Mouse (Mus musculus) T-cell, adult 66 days (primary cell): Measurements from ENCODE around the gene Gpr139. TPM values are rescaled to one million over a fixed set of nuclear protein-coding genes. Genes with fewer than 3 reads are reported as not detected.

Source experiments
- total RNA-seq, 2 experiments: library from RNA; stranded (reverse); gene quantifications; 3 replicates in 1 of 2; 4 replicates in 1 of 2; pipeline ENCODE4 v1.2.4; 2023

The Gpr139 gene
- total RNA-seq: not detected

GRCm38 (mm10) chr7:119184341-119185143 is at the start of gene Gpr139:
Gpr139 (minus strand) TSS chr7:119184603.

Other genes starting within 250 kb of the Gpr139 start
- gene Gprc5b, start 189.4 kb downstream of the Gpr139 start, total RNA-seq: 10 to 100 TPM; 11.5 to 12.2 TPM